In genomic region chr11:114249215-114249614, GRCm38 (mm10) we compare ENCODE assay signal across 22 mouse cellular contexts.
DNase-seq lines count a peak whose midpoint lies in the region; ATAC-seq and TF ChIP-seq lines count a peak whose summit lies in the region.
"Had no signal": no experiment of that assay in that cellular context is flagged by ENCODE, and none has a peak within 500 bp of the region (broad histone marks: within the 10 kb centered on the region; RNA-seq: fewer than 3 reads in every experiment).

No protein-coding gene starts in this region.

- no peak overlapping the region for H3K27ac ChIP-seq in liver, embryonic 14.5 days
- no peak overlapping the region for H3K27ac ChIP-seq in heart, embryonic 12.5 days (ENCODE audit: poor library complexity, severe bottlenecking)
- H3K27ac ChIP-seq: embryonic facial prominence, embryonic 12.5 days; gastrocnemius, adult 2 months; heart, embryonic 10.5 days; hindbrain, embryonic 15.5 days; limb, embryonic 13.5 days; neural tube, embryonic 12.5 days; stomach, postnatal 0 days had no signal

- no peaks in the 10 kb centered on the region for H3K9me3 ChIP-seq in liver, embryonic 14.5 days (ENCODE audit: control insufficient read depth, low read length)
- H3K9me3 ChIP-seq in heart, embryonic 12.5 days (replicated peaks) = no peaks in the 10 kb centered on the region
- H3K9me3 ChIP-seq: embryonic facial prominence, embryonic 12.5 days; heart, embryonic 10.5 days; hindbrain, embryonic 15.5 days; limb, embryonic 13.5 days; megakaryocyte, embryonic 14.5 days; neural tube, embryonic 12.5 days had no signal

- 19% methylated on average over 7 of the region's 7 CpGs for WGBS in liver, embryonic 14.5 days (ENCODE audit: insufficient replicate concordance)
- WGBS in heart, embryonic 12.5 days = 56% methylated on average over 7 of the region's 7 CpGs

- no peak overlapping the region for H3K4me3 ChIP-seq in liver, embryonic 14.5 days (ENCODE audit: insufficient read depth in 1 of 2, low read depth in 2 of 2, low read length in 2 of 2)
- no peak overlapping the region for H3K4me3 ChIP-seq in heart, embryonic 12.5 days
- H3K4me3 ChIP-seq: embryonic facial prominence, embryonic 12.5 days; gastrocnemius, adult 2 months; heart, embryonic 10.5 days; hindbrain, embryonic 15.5 days; limb, embryonic 13.5 days; neural tube, embryonic 12.5 days had no signal

- intact Hi-C loops in left cerebral cortex, postnatal 4 days (cut with DNase I) = no loop called here

- no peak for TF ChIP-seq CTCF in liver, embryonic 14.5 days (IDR thresholded peaks at IDR 0.05; ENCODE audit: low read depth)

- peak; percentile 3 to 9 for DNase-seq in B cell, adult 2 months
- peak; percentile 15 for DNase-seq in c-Kit-positive CD71-positive TER-119-negative erythroid progenitor cells, embryonic 14.5 days (ENCODE audit: low read depth)
- peak in 2 of 3 experiments; percentile 16 to 18 for DNase-seq in liver, embryonic 14.5 days (ENCODE audit: low read depth in 3 of 3, low spot score in 3 of 3)
- no peak for DNase-seq in T-cell, adult 2 months (ENCODE audit: low spot score)
- no peak for DNase-seq in left cerebral cortex, postnatal 4 days
- DNase-seq: adrenal gland, postnatal 36 days; cerebellum, adult 11-12 months; gastrocnemius, adult 2 months; kidney, adult 8-10 months; kidney, postnatal 25 days; right cerebral cortex, adult 18-20 months; right cerebral cortex, postnatal 4 days had no signal

- H3K4me2 ChIP-seq in liver, embryonic 14.5 days (ENCODE audit: low read depth) = no peak overlapping the region; the same call in 1 of the 2 replicates
- no peak overlapping the region for H3K4me2 ChIP-seq in heart, embryonic 12.5 days
- H3K4me2 ChIP-seq: embryonic facial prominence, embryonic 12.5 days; hindbrain, embryonic 15.5 days; limb, embryonic 13.5 days; lung, embryonic 14.5 days; neural tube, embryonic 12.5 days had no signal

- no peaks in the 10 kb centered on the region for H3K36me3 ChIP-seq in liver, embryonic 14.5 days (replicated peaks; ENCODE audit: control insufficient read depth, insufficient read depth, low read depth)
- no peaks in the 10 kb centered on the region for H3K36me3 ChIP-seq in heart, embryonic 12.5 days
- H3K36me3 ChIP-seq: embryonic facial prominence, embryonic 12.5 days; heart, embryonic 10.5 days; hindbrain, embryonic 15.5 days; limb, embryonic 13.5 days; neural tube, embryonic 12.5 days had no signal

- no peaks in the 10 kb centered on the region for H3K27me3 ChIP-seq in liver, embryonic 14.5 days (ENCODE audit: control insufficient read depth, insufficient read depth, low read length)
- H3K27me3 ChIP-seq in heart, embryonic 12.5 days (replicated peaks) = 0 out of 2 replicates have a peak, but pooled peaks cover 11% of the 10 kb centered on the region
- H3K27me3 ChIP-seq: embryonic facial prominence, embryonic 12.5 days; hindbrain, embryonic 15.5 days; neural tube, embryonic 12.5 days had no signal

- TF ChIP-seq EP300 in liver, embryonic 14.5 days (IDR thresholded peaks at IDR 0.05; ENCODE audit: low read depth) = peak; percentile 39; the same call in 1 of the 2 replicates

- ATAC-seq in liver, embryonic 14.5 days (ENCODE audit: insufficient read depth) = peak; percentile 63; the same call in 1 of the 2 replicates
- ATAC-seq in neutrophil, adult 5-6 weeks (ENCODE audit: extremely low read depth, insufficient number of reproducible peaks, low FRiP score, poor library complexity, severe bottlenecking) = peak; percentile 32; the same call in 1 of the 2 replicates
- ATAC-seq in heart, embryonic 12.5 days (ENCODE audit: insufficient number of reproducible peaks, low FRiP score) = no peak

- H3K9ac ChIP-seq in liver, embryonic 14.5 days (replicated peaks) = no peak overlapping the region
- H3K9ac ChIP-seq in heart, embryonic 12.5 days = no peak overlapping the region
- H3K9ac ChIP-seq: embryonic facial prominence, embryonic 12.5 days; hindbrain, embryonic 15.5 days; limb, embryonic 13.5 days; lung, embryonic 14.5 days; neural tube, embryonic 12.5 days had no signal

- peaks cover 2 to 13% of the 10 kb centered on the region in 2 experiments; a peak in 2 of 4 replicates for H3K4me1 ChIP-seq in liver, embryonic 14.5 days (replicated peaks; ENCODE audit: control insufficient read depth in 2 of 2, insufficient read depth in 2 of 2, low read length in 1 of 2)
- peaks cover 16% of the 10 kb centered on the region for H3K4me1 ChIP-seq in heart, embryonic 12.5 days (replicated peaks)
- H3K4me1 ChIP-seq: neural tube, embryonic 12.5 days had no signal

Comparison
In these comparisons a context has a peak if more than half of its experiments do, and no peak if none do; other contexts are left out.
1. DNase-seq: peak in B cell, adult 2 months (2 of 2), c-Kit-positive CD71-positive TER-119-negative erythroid progenitor cells, embryonic 14.5 days (single experiment) and liver, embryonic 14.5 days (2 of 3); none in T-cell, adult 2 months (single experiment) and left cerebral cortex, postnatal 4 days (single experiment).